Mouse (Mus musculus) lung, adult 2 months (tissue): ENCODE data around the gene Ppil4. TPM values are rescaled to one million over a fixed set of nuclear protein-coding genes. Genes with fewer than 3 reads are reported as not detected.

Source experiments
- DNase-seq: peaks from one replicate; pipeline ENCODE4 v3.0.0; 2022
- H3K4me1 ChIP-seq: fragments of 200-500 bp; 2 replicates; pipeline ENCODE4 v1.6.1; 2011; ENCODE audit warnings: low read length; ENCODE audit not compliant: control insufficient read depth, insufficient read depth
- H3K4me3 ChIP-seq: fragments of 200-500 bp; replicated peaks from 2 replicates; pipeline ENCODE3; 2011; ENCODE audit warnings: low read depth, mild to moderate bottlenecking, control low read depth, low read length; ENCODE audit errors: extremely low read depth
- CTCF ChIP-seq: fragments of 200-500 bp; IDR thresholded peaks from 2 replicates; pipeline ENCODE4 v1.5.1; 2011; ENCODE audit warnings: mild to moderate bottlenecking, low read length, control low read depth; ENCODE audit not compliant: insufficient read depth
- POLR2A ChIP-seq: fragments of 200-500 bp; IDR thresholded peaks from 2 replicates; pipeline ENCODE4 v1.6.1; 2011; ENCODE audit warnings: low read depth, mild to moderate bottlenecking, control low read depth, low read length, borderline replicate concordance; ENCODE audit errors: extremely low read depth
- WGBS: fragments of 180-500 bp; shearing (Covaris S2); methylation state at CpG from one replicate; pipeline ENCODE4 v1.1.7; 2018; 5-methylcytosine and 5-hydroxymethylcytosine counted together
- polyA plus RNA-seq: library from polyadenylated mRNA; depleted of rRNA; stranded (reverse); fragments of >200 nt; gene quantifications from 2 replicates; pipeline ENCODE4 v1.2.3, GENCODE M21; 2012

Ppil4 gene
- polyA plus RNA-seq, 1 experiment = 7.6 TPM

DNA sequence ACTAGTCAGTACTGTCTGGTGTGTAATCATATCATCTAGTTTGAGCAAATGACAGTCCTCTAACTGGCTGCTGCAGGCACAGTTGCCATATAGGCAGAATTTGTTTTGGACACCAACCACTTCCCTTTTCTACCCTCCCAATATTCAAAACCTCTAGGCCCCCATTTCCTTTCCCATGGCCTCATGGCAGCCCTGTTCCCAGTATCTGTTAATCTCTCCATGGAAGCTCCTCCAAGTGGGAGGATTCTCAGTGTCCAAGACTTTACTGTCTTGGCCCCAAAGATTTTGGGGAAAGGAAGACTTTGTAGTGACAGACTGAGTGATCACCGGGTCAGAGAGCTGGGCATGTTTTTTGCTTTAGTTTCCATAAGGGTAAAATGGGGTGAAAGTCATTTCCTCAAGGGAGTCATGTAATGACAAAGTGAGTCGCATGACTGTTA, 54.5 kb downstream of the Ppil4 start:
- no peak overlapping the region for H3K4me3 ChIP-seq
- 65% methylated on average over 2 of the region's 2 CpGs for WGBS
- no peak for TF ChIP-seq CTCF
- no peak for TF ChIP-seq POLR2A
- H3K4me1 ChIP-seq = no peaks in the 10 kb centered on the region
- no peak for DNase-seq

DNA sequence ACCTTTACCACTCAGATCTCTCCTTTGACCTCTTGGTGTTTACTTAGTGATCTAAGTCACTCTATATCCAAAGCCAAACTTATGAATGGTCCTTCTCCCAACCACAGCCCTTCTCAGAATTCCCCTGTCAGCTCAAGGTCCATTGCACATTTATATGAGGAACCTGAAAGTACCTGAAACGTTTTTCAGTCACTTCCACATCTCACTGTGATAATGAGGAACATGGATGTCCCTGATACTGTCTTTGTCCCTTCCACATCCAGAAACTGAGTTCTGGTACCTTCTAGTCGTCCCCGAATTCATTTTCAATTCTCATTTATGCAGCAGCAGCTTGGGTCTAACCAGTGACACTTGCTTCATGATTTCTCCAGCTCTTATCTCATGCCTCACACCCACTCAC, 59.2 kb downstream of the Ppil4 start:
- Histone ChIP-seq H3K4me1 (no peaks in the 10 kb centered on the region), H3K4me3 (no peak overlapping the region)
- WGBS = 63% methylated on average over 3 of the region's 3 CpGs
- no peak for DNase-seq
- TF ChIP-seq POLR2A (no peak), CTCF (no peak)

DNA sequence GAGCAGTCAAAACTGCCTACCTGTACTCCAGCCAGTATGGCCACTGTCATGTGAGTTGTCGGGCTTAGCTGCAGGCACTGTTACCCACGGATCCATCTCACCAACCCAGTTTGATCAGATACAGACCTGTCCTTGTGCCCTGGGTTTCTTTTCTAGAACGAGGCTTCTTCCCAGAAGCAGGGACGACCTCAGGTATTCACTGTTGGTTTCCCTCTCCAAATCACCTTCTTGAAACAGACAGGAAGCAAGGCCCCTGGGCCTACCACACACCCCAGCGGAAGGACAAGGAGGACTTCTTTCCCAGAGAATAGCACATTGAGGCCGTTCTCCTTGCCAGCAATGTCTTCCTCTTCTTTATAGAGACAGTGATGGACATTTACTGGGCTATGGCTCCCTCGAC, 67.8 kb downstream of the Ppil4 start:
- TF ChIP-seq CTCF = no peak
- TF ChIP-seq POLR2A = no peak
- no peaks in the 10 kb centered on the region for H3K4me1 ChIP-seq
- no peak for DNase-seq
- no peak overlapping the region for H3K4me3 ChIP-seq
- WGBS = 82% methylated on average over 7 of the region's 7 CpGs

DNA sequence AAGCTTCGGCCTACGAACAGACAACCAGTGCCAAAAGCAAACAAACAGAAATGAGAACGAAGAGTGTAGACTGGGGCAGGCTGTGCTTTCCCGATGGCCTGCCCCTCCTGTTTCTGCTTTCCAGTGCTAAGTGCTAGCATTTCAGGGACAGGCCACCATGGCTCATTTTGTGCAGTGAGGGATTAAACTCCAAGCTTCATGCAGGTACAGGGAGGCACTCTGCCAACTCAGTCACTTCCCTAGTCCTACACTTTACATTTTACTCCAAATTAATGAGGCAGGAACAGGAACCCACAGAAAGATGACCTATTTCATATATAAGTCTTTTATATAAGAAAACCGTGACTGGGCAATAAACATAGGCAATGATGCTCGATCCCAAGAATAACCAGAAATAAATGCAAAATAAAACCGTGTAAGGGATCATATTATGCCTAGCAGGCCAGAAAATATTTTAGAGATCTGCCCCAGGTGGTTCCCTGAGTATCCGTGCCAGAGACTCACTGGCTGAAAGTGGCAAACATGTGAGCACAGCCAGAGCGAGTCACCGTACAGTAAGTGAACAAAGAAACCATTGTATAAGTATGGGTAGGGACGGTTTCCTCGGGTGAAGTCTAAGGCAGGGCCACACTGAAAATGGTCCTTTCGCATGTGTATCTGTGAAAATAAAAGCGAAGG, 68.7 kb downstream of the Ppil4 start:
- DNase-seq = no peak
- no peak overlapping the region for H3K4me3 ChIP-seq
- WGBS = 82% methylated on average over 14 of the region's 14 CpGs
- H3K4me1 ChIP-seq = no peaks in the 10 kb centered on the region
- TF ChIP-seq POLR2A = no peak
- TF ChIP-seq CTCF = no peak

DNA sequence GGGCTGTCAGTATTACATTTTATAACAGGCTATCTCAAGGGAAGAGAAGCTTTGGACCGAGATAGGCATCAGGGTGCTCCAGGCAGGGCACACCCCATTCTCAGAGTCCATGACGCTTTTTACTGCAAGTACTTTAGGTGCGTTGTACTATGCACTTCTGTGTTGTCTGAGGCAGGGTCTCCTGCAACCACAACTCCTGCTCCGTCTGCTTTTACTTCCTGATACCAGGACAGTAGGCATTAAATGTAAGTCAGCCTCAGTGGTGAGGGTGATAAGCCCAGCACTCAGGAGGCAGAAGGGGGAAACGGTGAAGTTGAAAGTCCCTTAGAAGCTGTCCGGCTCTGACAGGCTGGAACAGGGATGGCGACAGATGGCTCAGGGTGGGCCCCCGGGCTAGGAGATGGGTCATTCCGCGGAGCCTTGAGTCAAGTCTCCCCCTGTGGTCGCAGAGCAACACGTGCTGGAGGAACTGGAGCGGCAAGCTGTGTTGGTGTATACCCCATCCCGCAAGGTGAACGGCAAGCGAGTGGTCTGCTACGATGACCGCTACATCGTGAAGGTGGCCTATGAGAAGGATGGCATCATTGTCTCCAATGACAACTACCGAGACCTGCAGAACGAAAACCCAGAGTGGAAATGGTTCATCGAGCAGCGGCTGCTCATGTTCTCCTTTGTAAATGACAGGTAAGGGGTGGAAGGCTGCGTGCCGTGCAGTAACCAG, 69.4 kb downstream of the Ppil4 start:
- H3K4me3 ChIP-seq = no peak overlapping the region
- TF ChIP-seq POLR2A = no peak
- TF ChIP-seq CTCF = no peak
- no peaks in the 10 kb centered on the region for H3K4me1 ChIP-seq
- WGBS = 90% methylated on average over 25 of the region's 25 CpGs
- DNase-seq = no peak

DNA sequence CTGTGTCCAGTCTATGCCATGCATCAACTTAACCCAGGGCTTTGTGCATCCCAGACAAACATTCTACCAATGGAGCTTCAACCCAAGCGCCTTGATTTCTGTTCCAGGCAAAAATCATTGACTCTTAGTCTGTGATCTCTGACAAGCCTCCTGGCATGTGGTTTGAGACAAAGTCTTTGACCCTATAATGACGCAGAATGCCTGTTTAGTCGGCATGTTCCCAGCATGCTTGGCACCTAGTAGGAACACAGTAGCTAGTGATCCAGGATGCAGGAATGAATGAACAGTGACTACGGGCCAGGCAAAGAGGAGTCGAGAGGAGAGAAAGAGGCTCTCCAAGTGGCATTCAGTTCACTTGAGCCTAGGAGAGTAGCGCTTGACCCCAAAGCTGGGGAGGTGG, 70.7 kb downstream of the Ppil4 start:
- DNase-seq = no peak
- WGBS = 85% methylated on average over 6 of the region's 6 CpGs
- TF ChIP-seq POLR2A = no peak
- no peak for TF ChIP-seq CTCF
- Histone ChIP-seq H3K4me3 (no peak overlapping the region), H3K4me1 (no peaks in the 10 kb centered on the region)

DNA sequence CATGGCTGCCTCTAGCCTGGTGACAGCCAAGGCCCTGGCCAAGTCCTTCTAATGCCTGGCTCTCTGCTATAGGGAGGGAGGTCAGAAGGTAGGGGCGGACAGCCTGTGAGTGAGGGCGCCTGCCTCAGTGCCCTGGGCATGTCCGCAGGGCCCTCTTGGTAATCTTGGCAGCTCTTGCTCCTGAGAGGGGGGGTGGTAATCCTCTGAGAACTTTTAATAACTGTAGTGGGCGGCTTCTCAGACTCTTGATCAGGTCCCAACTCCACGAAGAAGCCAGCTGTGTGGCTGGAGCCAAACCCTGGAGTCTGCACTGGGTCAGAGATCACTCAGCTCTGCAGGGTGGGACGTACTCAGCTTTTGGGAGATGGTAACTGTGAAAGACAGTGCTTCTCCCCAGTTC, 71.5 kb downstream of the Ppil4 start:
- no peak for TF ChIP-seq CTCF
- no peak for TF ChIP-seq POLR2A
- no peak for DNase-seq
- H3K4me1 ChIP-seq = no peaks in the 10 kb centered on the region
- no peak overlapping the region for H3K4me3 ChIP-seq
- 59% methylated on average over 6 of the region's 6 CpGs for WGBS

DNA sequence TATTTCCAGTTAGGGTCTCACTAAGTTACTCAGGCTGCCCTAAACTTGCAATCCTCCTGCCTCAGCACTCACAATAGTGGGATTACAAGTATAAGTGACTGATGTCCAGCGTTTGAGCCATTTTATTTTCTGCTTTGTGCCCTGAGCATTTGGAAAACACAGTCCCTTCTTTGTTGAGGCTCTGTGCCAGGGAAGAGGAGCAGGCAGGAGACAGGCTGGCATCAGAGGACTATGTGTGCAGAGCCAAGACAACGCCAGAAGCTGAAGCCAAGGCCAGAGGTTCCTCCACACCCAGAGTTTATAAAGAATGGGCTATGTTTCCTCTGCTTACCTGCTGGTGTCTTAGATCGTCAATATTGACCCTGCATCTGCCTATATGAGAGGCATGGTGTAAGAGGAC, 72.1 kb downstream of the Ppil4 start:
- DNase-seq = no peak
- Histone ChIP-seq H3K4me1 (no peaks in the 10 kb centered on the region), H3K4me3 (no peak overlapping the region)
- WGBS = 75% methylated on average over 3 of the region's 3 CpGs
- TF ChIP-seq CTCF (no peak), POLR2A (no peak)

DNA sequence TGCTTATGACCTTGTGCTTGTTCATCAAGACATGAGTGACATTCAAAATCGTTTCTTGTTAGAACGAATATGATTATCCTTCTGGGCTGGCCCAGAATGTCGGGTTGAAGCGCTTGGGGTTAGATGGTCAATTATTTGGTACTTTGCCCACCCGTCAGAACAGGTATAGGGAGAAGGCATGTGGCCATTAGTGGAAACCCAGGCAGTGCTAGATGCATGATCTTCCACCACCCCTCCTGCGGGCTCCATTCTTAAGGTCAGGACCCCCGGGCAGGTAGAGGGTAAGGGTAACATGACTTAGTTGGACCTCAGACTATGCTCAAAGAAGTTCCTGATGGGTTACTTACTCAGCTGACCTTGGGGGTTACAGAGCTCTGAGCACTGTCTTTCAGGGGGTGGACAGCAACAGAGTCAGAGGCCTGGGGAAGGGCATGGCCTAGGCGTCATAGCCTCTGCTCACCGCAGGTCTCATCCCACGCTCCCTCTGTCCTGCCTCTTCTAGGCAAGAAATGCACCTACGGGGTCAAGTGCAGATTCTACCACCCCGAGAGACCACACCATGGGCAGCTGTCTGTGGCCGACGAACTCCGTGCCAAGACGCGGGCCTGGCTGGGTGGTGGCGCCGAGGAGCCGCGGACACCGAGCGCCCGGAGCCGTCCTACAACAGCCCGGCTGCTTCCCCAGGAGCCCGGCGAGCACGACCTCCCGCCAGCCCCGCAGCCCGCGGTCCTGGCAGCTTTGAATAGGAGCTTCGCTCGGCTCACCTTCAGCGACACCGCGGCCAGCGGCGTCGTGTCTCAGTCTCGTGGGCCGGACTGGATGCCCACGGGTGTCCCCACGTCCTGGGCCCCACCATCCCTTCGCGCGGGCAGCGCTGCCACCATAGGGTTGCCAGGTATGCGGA, 74.3 kb downstream of the Ppil4 start:
- no peaks in the 10 kb centered on the region for H3K4me1 ChIP-seq
- no peak for DNase-seq
- TF ChIP-seq POLR2A (no peak), CTCF (no peak)
- no peak overlapping the region for H3K4me3 ChIP-seq
- 29% methylated on average over 50 of the region's 50 CpGs for WGBS
